Mouse (Mus musculus): ENCODE measurements at regions not wholly inside any gene's neighbourhood (a gene's known extent, or its start where the extent isn't known, plus 50 kb on each side); places are given as distances from the start of the nearest gene placed in this dataset.

DNA sequence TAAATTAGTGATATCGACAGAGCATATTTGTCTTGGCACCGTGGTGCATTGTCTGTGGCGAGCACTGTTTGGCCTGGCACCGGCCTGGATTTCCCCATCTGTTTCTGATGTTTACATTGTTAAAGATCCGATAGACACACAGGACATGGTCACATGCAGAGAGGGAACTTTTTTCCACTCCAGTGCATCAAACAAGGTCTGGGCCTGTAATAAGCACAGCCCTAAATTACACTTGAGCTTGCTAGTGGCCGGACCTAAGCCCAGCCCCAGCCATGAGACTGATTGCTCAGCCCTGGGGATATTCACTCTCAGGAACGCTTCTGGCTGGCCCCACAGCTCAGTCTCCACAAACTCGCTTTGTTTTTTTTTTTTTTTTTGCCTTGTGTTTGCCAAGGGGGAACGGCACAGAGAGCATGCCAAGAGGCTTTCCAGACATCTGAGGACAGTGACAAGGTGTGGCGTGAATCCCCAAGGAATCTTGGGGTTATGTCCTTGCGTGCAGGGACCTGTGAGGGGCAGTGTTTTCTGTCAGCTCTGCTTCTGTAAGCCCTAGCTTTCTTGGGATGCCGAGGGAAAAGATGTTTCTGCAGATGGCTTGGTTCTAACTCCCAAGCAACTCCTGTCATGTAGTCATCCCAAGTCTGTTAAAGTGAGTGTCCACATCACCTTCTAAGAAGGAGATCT is 147.3 kb downstream of the Slc4a3 start:
- DNase-seq: peak; percentile 56

DNA sequence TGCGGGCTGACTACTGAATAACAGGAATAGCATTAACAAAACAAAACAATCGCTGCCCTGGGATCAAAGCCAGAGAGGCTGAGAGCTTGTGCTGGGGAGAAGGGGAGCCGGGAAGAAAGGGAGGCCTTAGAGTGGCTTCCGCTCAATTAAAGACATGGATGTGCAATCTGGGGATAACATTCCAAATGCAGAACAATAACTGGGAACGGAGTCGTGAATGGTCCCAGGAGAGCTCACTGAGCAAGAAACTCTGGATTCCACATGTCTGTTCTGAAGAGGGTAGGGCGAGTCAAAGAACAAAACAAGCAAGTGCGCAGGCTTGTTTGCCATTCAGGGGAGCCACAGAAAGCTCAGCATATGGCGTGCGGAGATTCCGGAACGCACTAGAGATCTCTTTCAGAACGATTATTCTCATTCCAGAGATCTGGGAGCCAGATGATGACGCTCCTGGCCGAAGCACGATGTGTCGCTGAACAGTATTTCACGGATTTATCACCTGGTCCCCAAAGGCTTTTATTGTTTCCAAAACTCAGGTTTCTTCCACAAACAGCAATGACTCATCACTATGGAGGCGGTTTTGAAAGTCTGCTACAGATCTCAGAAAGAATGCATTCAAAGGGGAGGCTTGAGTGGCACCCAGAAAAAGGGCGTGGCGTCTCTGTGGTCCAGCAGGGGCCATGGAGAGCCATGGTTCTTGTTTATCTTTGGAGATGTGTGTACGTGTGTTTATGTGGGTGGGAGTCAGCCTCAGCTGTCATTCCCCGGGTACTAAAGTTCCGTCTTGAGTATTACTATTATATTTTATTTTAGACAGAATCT is 159.0 kb downstream of the Slc4a3 start:
- peak; percentile 27 for DNase-seq

DNA sequence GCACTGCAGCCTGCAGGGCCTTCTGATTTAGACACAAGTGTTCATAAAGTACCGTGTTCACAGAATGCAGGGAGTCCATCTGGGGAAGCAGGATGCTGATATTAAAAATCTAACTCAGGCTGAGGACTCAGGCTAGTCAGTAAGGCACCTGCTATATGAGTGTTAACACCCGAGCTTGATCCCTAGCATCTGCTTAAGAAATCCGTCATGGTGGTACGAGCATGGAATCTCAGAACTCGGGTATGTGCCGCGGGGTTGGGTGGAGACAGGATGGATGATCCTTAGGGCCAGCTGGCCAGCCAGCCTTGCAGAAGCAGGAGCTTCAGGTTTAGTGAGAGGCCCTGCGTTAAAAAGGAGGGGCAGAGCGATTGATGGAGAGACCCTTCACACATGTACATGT is 160.1 kb downstream of the Slc4a3 start:
- DNase-seq: no peak

DNA sequence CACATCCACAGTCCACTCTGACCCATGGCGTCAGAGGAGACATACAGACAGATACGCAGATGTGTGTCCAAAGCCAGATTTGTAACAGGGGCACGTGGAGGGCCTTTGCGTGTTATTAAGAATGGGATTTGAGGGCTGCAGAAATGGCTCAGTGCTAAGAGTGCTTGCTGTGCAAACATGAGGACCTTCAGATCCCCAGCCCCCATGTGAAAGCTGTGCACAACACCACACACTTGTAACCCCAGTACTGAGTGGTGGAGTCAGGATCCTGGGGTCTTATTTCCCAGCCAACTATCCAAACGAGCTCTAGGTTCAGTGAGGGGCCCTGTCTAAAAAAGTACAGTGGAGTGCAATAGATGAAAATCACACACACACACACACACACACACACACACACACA is 177.4 kb downstream of the Slc4a3 start:
- no peak for DNase-seq

DNA sequence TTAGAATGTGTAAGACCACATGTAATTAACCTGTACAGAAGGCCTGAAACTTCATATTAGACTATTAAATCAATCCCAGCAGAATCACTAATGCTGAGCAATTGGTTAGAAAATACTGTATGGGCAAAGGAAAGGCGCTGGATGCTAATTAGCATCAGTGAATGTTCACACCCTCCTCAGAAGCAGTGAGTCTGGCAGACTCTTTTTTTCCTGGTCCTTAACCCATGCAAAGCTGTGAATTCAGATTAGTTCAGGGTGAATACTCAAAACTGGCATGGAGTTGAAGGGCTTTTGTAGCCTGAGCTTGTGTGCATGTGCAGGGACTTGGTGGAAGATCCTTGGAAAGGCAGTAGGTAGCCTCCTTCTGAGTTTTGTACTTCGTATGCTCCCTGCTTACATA is 179.3 kb downstream of the Slc4a3 start:
- DNase-seq: no peak

DNA sequence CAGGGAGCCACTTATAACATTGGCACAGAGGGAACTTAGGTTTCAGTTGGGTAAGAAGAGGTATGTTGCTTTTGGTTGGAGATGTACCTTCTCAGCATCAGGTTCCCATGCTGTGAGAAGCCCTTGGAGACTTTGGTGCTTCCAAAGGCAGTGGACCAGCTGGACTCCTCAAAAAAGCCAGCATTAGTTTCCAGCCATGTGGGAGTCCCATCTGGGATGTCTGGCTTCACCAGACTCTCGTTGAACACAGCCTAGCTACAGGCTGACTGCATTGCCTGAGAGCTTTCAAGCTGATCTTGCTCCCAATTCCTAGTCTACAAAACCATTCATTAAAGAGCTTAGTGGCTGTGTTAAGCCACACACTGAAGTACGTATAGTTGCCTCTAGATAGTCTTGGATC is 182.8 kb downstream of the Slc4a3 start:
- peak; percentile 84 for DNase-seq

DNA sequence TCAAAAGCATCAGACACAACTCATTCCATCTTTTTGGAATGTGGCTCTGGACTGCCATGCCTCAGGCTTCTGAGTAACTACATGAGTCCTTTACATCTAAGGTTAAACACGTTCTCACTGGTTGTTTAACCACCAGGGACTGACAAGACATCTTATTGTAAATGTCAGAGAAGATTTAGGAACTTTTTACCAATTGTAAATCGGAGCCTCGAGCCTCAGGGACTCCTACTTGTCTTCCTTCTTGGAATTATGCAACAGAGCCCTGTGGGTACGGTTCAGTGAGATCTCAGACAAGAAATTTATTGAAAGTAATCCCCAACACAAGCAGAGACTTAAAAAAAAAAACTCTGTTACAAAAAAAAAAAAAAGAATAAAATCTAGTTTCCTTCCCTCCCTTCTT is 187.7 kb downstream of the Slc4a3 start:
- no peak for DNase-seq

DNA sequence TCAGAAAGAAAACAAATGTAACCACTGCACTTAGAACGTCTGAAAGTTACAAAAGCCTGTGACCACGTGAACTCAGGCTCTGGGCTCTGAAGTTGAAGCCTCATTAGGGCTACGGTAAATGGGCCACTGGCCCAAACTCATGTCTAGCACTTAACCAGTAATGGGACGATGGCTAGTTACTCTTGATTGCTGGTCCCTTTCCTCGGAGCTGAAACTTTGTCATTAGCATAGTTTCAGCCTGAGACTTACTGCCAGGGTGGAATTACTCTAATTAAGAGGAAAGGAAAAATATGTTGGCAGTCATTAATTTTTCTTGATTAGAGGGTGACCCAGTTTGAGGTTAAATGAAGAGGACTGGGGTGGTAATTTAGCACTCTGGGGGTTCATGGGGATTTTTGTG is 192.6 kb downstream of the Slc4a3 start:
- peak; percentile 20 for DNase-seq

DNA sequence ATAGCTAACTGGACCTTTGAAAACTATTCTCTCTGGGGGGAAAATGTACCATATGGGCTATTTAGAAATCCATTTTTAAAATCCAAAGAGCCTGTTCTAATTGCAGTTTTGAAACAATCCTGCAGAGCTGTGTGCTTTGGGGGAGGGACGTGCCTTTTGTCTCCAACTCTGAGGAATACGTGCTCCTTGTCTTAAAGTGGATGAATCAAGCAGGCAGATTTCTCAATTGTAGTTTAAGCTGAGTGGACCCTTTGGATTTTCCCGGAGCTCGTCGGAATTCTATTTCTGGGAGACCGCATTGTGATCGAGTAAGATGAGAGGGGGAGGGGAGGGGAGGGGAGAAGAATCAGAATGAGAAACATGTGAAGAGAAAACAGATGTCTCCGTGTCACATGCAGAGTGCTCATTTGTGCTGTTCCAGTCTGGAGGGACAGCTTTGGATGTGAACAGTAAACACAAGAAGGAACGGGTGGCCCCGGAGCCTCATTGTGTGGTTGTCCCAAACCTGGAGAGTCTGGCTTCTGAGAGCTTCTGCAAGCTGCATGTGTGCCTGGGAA is 203.7 kb downstream of the Slc4a3 start:
- peak; percentile 29 for DNase-seq

DNA sequence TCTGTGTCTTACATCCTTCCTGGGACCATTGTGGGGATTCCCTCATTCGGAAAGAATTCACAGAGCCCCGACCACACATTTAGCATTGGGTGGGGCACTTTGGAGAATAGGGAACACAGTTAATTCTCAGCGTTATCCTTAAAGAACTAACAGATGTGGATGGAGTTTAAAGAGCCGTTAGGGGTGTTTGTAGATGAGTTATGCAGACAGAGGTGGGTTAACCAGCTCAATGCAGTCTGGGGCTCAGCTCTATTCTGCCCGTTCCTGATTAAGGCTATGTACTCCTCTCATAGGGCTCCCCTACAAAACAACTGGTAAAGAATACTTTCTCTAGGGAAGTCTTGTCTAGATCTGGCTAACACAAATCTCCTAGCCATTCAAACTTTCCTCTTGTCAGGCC is 226.1 kb downstream of the Slc4a3 start:
- no peak for DNase-seq

DNA sequence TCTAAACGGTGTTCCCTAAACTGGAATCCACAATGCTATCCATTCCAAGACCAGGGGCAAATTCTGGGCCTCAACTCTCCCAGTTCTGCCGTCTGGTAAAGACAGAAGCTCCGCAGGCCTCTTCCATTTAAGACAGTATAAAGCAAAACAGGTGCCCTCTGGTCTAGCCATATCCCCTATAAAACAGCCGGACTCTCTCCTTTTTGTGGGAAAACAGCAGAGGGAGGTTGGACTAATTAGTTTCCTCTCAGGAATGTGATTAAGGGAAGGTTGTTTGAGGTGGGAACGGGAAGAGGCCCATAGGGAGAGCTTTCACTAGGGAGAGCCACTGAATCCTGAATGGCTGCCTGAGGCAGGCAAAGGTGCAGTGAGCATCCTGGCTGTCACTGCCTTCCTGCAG is 226.9 kb downstream of the Slc4a3 start:
- no peak for DNase-seq

DNA sequence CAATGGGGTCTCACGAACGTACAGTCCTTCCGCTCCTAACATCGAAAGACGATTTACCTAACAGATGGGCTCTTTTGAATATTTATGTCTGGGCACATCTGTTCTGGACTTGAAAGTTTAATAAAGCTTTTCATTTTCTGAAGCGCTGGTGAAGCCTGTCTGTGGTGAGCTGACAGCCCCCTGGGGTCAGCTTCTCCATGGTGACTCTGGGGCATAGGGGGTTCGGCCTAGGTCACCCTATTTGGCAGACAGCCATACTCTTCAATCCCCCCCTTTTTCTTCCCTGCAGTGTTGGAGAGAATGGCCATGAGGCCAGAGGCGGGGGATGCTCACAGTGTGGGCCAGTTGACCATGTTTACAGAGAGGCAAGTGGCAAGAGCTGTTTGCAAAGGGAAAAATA is 232.8 kb downstream of the Slc4a3 start:
- DNase-seq: no peak

DNA sequence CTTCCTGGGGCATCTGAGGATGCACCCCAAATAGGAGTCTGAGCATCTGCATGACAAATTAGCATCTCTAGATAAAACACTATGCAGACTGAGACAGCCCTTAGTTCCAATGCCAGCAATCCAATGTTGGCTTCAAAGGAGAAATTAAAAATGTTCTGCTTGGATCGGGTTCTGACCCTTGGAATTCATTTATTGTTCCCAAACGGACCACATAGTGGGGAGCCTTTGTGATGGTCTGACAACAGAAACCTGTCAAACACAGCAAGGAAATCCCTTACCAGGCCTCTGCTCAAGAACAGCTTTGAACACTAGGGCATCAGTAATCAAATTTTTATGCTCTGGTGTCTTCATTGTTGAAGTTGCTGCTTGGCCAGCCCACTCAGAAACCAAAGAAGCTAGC is 237.1 kb downstream of the Slc4a3 start:
- DNase-seq: no peak

DNA sequence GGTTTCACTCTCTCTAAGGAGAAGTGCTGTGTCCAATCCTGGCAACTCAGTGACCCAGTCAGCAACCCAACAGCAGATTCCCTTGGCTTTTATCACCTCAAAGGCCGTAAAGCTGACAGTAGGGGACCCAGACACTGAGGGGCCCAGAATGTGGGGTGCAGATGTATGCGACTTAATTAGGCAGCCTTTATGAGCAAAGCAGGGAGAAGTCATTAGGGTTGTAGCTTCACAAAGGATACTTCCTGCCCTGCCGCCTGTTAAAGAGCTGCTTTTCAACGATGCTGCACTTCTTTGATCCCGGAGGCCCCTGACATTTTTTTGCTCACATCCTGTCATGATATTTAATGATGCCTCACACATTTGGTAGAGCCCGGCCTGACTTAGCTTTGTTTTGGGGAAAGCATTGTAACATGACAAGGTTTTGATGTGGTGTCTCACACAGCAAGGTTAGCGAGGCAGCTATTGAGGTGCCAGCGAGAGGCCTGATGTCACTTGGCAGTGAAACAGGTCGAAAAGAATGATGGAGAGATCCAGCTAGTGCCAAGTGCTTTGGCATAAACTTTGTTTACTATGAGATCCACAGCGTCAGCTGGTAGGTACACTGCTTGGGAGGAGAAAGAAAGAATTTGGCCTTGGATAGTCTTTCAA is 240.2 kb downstream of the Slc4a3 start:
- DNase-seq: no peak

DNA sequence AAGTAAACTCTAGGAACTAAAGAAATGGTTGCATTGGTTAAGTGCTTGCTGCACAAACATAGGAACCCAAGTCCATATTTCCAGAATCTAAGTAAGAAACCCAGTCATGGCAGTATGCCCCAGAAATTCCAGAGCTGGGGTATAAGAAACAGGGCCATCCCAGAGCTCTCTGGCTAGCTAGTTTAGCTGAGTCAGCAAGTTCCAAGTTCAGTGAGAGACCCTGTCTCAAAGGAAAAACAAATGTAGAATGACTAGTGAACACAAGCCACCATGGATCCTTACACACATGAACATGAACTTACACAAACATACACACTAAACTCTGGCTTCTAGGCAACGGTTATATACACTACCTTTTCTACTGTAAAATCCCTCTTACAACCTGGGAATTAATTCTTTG is 245.4 kb downstream of the Slc4a3 start:
- DNase-seq: no peak

DNA sequence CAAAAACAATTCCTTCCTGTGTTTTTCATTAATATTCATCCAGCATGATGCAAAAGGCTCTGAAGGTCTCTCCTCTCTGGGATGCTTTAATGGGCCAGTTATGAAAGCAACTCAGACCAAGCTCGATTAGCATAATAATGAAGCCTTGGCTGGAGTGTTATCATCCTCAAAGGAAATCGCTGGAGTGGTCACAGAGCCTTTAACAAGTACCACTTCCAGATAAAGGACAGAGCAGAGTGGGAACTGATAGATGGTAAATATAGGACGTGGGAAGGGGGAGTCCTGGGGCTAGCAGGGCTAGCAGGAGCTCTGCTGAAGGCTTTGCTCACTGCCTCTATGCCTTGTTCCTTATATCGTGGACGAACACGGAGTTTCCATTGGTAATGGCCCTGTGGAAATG is 251.7 kb downstream of the Slc4a3 start:
- no peak for DNase-seq

DNA sequence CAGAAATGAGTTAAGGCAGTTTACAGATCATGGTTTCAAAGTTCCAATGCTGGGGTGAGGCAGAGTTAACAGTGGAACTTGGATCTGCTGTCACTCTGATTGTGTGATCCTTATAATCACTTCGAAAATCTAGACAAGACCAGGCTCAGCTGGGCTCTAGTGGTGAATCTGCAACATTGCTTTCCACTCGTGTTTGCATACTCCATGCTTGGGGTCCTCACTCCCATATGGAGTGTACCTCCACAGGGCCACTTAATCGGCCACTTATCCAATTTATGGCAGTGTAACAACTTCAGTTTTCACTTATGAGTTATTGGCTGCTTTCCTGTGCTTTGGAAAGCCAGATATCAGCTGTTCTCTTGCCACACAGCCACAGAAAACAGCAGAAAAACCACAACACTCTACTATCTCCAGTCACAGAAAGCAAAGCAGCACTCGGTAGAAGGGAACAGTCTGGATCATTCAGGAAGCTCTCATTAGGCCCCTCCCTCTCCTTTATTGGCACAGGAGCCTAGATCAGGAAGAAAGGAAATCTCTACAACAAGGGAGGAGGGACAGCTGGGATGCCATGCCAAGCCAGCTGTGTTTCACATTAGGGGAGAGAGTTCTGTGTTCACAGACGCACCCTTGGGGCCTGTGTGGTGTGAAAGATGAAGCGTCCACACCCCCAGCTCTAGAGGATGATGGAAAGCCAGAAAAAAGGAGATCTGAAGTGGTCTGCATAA is 252.5 kb downstream of the Slc4a3 start:
- DNase-seq: no peak

DNA sequence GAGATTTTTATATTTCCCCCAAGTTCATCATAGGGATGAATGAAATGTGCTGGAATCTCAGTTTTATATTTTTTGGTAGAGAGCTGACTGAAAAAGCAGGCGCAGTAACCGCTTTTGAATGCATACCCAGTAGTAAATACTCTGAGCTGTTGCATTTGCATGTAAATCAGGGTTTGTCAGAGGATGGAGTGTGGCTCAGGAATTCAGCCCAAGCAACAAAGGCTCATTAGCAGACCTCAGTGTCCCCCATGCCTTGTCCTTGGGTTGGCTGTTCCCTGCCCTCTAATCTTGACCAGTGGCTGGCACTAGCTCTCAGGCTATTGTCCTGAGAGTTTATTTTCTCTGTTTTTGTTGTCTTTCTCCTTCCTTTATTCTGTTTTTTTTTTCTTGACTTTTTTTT is 258.4 kb downstream of the Slc4a3 start:
- no peak for DNase-seq

DNA sequence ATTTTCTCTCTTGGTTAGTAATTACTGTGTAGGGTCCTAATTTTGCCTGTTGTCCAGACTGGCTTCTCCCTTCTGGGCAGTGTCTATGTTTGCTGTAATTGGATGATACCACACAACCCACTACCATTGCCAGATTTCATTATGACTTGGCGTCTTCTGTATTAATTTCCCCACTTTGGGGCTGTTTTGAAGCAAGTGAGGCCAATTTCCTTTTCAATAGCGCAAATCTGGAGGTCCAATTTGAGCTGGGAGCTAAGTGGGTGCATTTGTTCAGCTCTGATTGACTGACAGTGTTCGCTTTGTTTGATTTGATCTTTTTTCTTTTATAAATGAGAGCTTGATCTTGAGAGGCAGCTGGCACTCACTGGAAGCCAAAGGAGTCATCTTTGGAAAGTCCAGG is 266.4 kb downstream of the Slc4a3 start:
- DNase-seq: no peak

DNA sequence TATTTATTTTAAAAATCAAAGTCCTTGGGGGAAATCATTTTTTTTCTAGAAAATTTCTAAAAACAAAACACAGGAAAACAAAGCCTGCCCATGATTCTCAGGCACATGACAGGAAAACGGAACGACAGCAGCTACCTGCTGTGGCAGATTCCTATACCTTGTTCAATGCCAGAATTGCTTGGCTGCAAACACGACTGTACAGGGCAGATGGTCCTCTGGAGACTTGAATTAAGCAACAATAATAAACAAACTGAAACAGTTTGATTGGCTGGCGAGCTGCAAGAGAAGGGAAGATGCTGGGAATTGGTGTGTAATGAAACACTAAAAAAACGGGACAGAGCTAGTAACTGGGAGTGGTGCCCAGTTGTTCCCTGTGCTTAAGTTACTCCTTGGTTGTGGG is 280.1 kb downstream of the Slc4a3 start:
- DNase-seq: no peak

DNA sequence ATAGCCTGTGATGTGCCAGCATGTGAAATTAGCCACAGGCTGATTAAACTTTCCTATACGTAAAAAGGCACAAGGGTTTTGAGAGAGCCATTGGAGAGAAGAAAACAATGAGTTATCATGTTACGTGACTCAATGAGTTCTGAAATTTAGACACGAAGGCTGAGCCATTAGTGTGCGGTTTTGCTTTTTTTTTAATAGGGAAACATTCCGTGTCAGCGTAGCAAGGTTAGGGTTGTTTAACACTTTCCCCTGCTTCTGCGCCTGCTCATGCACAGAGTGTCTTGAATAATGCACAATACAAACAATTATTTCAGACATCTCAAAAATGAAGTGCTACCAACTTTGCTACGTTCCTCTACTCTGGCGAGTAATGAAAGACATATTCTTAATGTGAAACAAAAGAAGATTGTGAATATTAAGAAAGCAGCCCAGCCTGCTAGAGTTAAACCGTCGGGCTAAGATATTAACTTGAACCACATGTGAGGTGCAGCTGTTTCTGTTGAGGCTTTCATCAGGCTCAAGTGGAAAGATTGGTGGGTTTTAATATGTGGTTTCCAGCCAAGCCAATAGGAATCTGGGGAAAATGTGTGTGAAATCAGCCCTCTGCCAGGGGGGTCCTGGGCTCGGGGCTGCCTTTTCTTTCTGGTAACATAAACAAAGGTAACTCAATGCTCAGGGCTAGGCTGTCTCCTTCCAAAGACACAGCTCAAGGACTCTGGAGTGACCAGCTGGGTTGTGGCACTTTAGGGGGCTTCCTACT is 287.2 kb downstream of the Slc4a3 start:
- no peak for DNase-seq

DNA sequence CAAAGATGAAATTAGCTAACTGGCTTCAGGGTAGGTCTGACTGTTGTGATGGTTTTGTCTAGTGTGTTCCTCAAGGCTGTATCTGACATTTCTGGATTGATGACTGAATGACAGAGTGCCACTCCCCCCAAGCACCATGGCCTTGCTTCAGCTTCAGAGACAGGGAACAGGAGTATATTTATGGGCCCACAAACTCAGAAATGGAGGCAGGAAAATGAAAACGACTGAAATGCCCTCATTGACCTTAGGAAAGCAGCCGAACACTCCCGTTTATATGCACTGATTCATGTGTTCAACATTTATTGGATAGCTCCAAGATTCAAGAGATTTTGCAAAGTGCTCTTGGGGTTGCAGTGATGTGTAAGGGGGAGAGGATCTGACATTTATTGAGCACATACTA is 288.3 kb downstream of the Slc4a3 start:
- no peak for DNase-seq
